Mouse (Mus musculus): ENCODE measurements around the gene Ly6g6f. TPM values are rescaled to one million over a fixed set of nuclear protein-coding genes. Genes with fewer than 3 reads are reported as not detected.

Ly6g6f gene
- total and polyA plus RNA-seq, 2 experiments from 2014 or later: not detected

- no peaks in the 10 kb centered on the region for H3K9me3 ChIP-seq (ENCODE audit: low read length)
- ATAC-seq (peak; percentile 38), DNase-seq (peak; percentile 90)
- H3K36me3 ChIP-seq (ENCODE audit: insufficient read depth): peaks cover 29% of the 10 kb centered on the region
- peak; percentile 66 for TF ChIP-seq CTCF (IDR thresholded peaks at IDR 0.05; ENCODE audit: low read depth)
- peak within 1 kb of the TSS; percentile 91 for H3K4me2 ChIP-seq (ENCODE audit: low read depth)
- no peaks in the 10 kb centered on the region for H3K27me3 ChIP-seq (ENCODE audit: insufficient read depth, low read length)
- peaks cover 8% of the 10 kb centered on the region for H3K4me1 ChIP-seq (ENCODE audit: insufficient read depth)
- H3K4me3 ChIP-seq (ENCODE audit: low read depth, low read length): peak within 1 kb of the TSS; percentile 74
- WGBS: 2% methylated on average over 19 of the region's 19 CpGs
- peak within 1 kb of the TSS; percentile 94 for H3K27ac ChIP-seq (ENCODE audit: low read depth, low read length)
- H3K9ac ChIP-seq: peak within 1 kb of the TSS; percentile 77
Measured at GRCm38 (mm10) chr17:35121871-35122303, 36.5 kb upstream of the Ly6g6f start, which contains the start of gene Csnk2b. Csnk2b (minus strand) TSS chr17:35122053.

- H3K4me2 ChIP-seq (ENCODE audit: low read depth): peak within 1 kb of the TSS; percentile 91
- H3K36me3 ChIP-seq (ENCODE audit: insufficient read depth): peaks cover 35% of the 10 kb centered on the region
- TF ChIP-seq CTCF (IDR thresholded peaks at IDR 0.05; ENCODE audit: low read depth): peak; percentile 7; the same call in 1 of the 2 replicates
- peak within 1 kb of the TSS; percentile 74 for H3K4me3 ChIP-seq (ENCODE audit: low read depth, low read length)
- H3K4me1 ChIP-seq (ENCODE audit: insufficient read depth): peaks cover 3% of the 10 kb centered on the region
- ATAC-seq: peak; percentile 95
- H3K9me3 ChIP-seq (ENCODE audit: low read length): no peaks in the 10 kb centered on the region
- H3K9ac ChIP-seq: peak within 1 kb of the TSS; percentile 77
- DNase-seq: peak; percentile 99
- H3K27ac ChIP-seq (ENCODE audit: low read depth, low read length): peak within 1 kb of the TSS; percentile 94
- no peaks in the 10 kb centered on the region for H3K27me3 ChIP-seq (ENCODE audit: insufficient read depth, low read length)
- WGBS: under 1% methylated on average over 50 of the region's 50 CpGs
Measured at GRCm38 (mm10) chr17:35121143-35121799, 35.9 kb upstream of the Ly6g6f start, which contains the start of gene Gpank1. Gpank1 (plus strand) TSS chr17:35121455.

GRCm38 (mm10) chr17:35120745-35121142 is 35.3 kb upstream of the Ly6g6f start:
- ATAC-seq: no peak

GRCm38 (mm10) chr17:35115046-35116019 is 29.9 kb upstream of the Ly6g6f start, which contains the start of gene Ly6g5b:
Ly6g5b (minus strand) TSS chr17:35115428.
- Histone ChIP-seq H3K27ac (ENCODE audit: low read depth, low read length) (no peak within 1 kb of the TSS), H3K36me3 (ENCODE audit: insufficient read depth) (peaks cover 48% of the 10 kb centered on the region), H3K4me3 (ENCODE audit: low read depth, low read length) (no peak within 1 kb of the TSS), H3K4me2 (ENCODE audit: low read depth) (no peak within 1 kb of the TSS), H3K4me1 (ENCODE audit: insufficient read depth) (no peaks in the 10 kb centered on the region), H3K9ac (no peak within 1 kb of the TSS), H3K9me3 (ENCODE audit: low read length) (no peaks in the 10 kb centered on the region), H3K27me3 (ENCODE audit: insufficient read depth, low read length) (no peaks in the 10 kb centered on the region)
- WGBS: 85% methylated on average over 8 of the region's 8 CpGs
- peak; percentile 47 for TF ChIP-seq CTCF (IDR thresholded peaks at IDR 0.05; ENCODE audit: low read depth)
- DNase-seq: peak; percentile 10
- ATAC-seq: no peak

More at GRCm38 (mm10) chr17:35120745-35121142, 35.3 kb upstream of the Ly6g6f start:
- WGBS: 1% methylated on average over 33 of the region's 33 CpGs
- Histone ChIP-seq H3K9me3 (ENCODE audit: low read length) (no peaks in the 10 kb centered on the region), H3K4me3 (ENCODE audit: low read depth, low read length) (peak overlapping the region; percentile 74), H3K27ac (ENCODE audit: low read depth, low read length) (peak overlapping the region; percentile 46; the same call in 1 of the 2 replicates), H3K36me3 (ENCODE audit: insufficient read depth) (peaks cover 40% of the 10 kb centered on the region), H3K27me3 (ENCODE audit: insufficient read depth, low read length) (no peaks in the 10 kb centered on the region), H3K9ac (peak overlapping the region; percentile 77), H3K4me1 (ENCODE audit: insufficient read depth) (peaks cover 3% of the 10 kb centered on the region), H3K4me2 (ENCODE audit: low read depth) (peak overlapping the region; percentile 91)
- no peak for DNase-seq
- TF ChIP-seq CTCF (IDR thresholded peaks at IDR 0.05; ENCODE audit: low read depth): no peak

- Histone ChIP-seq H3K4me3 (ENCODE audit: low read depth, low read length) (no peak overlapping the region), H3K27me3 (ENCODE audit: insufficient read depth, low read length) (no peaks in the 10 kb centered on the region), H3K4me1 (ENCODE audit: insufficient read depth) (no peaks in the 10 kb centered on the region), H3K9me3 (ENCODE audit: low read length) (no peaks in the 10 kb centered on the region), H3K9ac (no peak overlapping the region), H3K4me2 (ENCODE audit: low read depth) (no peak overlapping the region), H3K27ac (ENCODE audit: low read depth, low read length) (no peak overlapping the region), H3K36me3 (ENCODE audit: insufficient read depth) (peaks cover 27% of the 10 kb centered on the region)
- 69% methylated on average over 9 of the region's 9 CpGs for WGBS
- DNase-seq (no peak), ATAC-seq (no peak)
- no peak for TF ChIP-seq CTCF (IDR thresholded peaks at IDR 0.05; ENCODE audit: low read depth)
Measured at GRCm38 (mm10) chr17:35111774-35112173, 26.4 kb upstream of the Ly6g6f start.

- ATAC-seq: no peak
- H3K4me1 ChIP-seq (ENCODE audit: insufficient read depth): no peaks in the 10 kb centered on the region
- no peaks in the 10 kb centered on the region for H3K27me3 ChIP-seq (ENCODE audit: insufficient read depth, low read length)
- WGBS: 84% methylated on average over 6 of the region's 6 CpGs
- no peak for DNase-seq
- peaks cover 7% of the 10 kb centered on the region; the same call in 1 of the 2 replicates for H3K36me3 ChIP-seq (ENCODE audit: insufficient read depth)
- H3K4me3 ChIP-seq (ENCODE audit: low read depth, low read length): no peak within 1 kb of the TSS
- H3K9me3 ChIP-seq (ENCODE audit: low read length): no peaks in the 10 kb centered on the region
- H3K9ac ChIP-seq: no peak within 1 kb of the TSS
- H3K27ac ChIP-seq (ENCODE audit: low read depth, low read length): no peak within 1 kb of the TSS
- no peak for TF ChIP-seq CTCF (IDR thresholded peaks at IDR 0.05; ENCODE audit: low read depth)
- no peak within 1 kb of the TSS for H3K4me2 ChIP-seq (ENCODE audit: low read depth)
Measured at GRCm38 (mm10) chr17:35108097-35108496, 22.7 kb upstream of the Ly6g6f start, which contains the start of gene Ly6g5c. Ly6g5c (plus strand) TSS chr17:35108279.
